Mouse (Mus musculus): ENCODE results near the gene Mfap4. TPM values are rescaled to one million over a fixed set of nuclear protein-coding genes. Genes with fewer than 3 reads are reported as not detected.

The Mfap4 gene
- polyA plus RNA-seq, 1 experiment from 2014 or later, result 367 TPM

DNA sequence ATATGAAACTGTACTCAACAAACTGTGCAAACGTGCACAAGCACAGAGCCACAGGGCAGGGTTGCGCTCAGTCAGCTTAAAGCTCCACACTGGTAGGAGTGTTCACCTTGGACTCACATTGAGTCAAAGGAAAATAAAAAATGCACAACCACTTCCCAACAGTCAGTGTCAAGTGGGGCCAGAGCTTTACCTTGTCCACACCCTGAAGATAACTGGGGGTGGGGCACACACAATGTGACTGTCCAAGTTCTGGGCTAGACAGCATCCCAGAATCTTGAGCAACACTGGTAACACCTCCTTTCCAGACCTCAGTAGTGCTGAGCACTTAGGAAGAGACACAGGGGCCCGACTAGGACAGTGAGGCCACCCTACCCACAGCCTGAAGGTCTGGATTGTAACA, 33.6 kb downstream of the Mfap4 start:
- no peaks in the 10 kb centered on the region for H3K9me3 ChIP-seq (ENCODE audit: control insufficient read depth, low read depth, low read length)
- H3K9ac ChIP-seq (replicated peaks; ENCODE audit: low read depth, low read length), result no peak overlapping the region
- no peak overlapping the region for H3K4me2 ChIP-seq (replicated peaks; ENCODE audit: low read depth, low read length)
- no peak for ATAC-seq (ENCODE audit: insufficient number of reproducible peaks, insufficient read depth, low FRiP score, low read depth)
- 88% methylated on average over 3 of the region's 3 CpGs for WGBS
- H3K27ac ChIP-seq (ENCODE audit: low read length), result no peak overlapping the region
- no peak overlapping the region for H3K4me3 ChIP-seq (ENCODE audit: low read depth, low read length)
- H3K36me3 ChIP-seq (ENCODE audit: control insufficient read depth, insufficient read depth, low read length), result peaks cover 30% of the 10 kb centered on the region
- no peaks in the 10 kb centered on the region for H3K27me3 ChIP-seq (ENCODE audit: control insufficient read depth, insufficient read depth, low read length)
- H3K4me1 ChIP-seq (ENCODE audit: control insufficient read depth, insufficient read depth, low read length), result no peaks in the 10 kb centered on the region

DNA sequence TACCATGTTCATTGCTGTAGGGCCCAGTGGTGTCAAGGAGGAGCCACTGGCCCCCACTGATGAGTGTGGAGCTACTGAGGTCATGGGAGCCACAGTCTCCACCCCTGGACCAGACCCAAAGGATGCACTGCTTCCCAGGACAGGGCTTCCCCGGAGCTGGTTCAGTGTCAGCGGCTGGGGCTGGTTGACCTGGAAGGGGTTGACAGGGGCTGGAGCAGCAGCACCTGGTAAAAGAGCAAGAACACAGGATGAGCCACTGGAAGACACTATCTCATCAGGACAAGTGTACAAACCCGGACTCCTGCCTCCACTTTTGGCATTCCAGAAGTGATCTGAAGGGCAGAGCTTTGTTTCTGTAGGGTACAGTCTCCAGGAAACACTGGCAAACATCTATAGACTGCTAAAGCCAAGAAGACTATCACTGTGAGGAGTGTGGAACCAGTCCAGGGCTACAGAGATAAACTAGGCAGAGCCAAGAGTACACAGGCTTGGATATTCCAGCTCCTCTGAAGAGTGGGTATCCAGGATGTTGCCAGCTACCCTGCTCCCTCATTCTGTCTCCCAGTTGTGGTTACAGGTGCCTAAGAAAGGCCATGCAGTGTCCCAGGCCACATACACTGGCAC, 34.4 kb downstream of the Mfap4 start:
- no peak for ATAC-seq (ENCODE audit: insufficient number of reproducible peaks, insufficient read depth, low FRiP score, low read depth)
- Histone ChIP-seq H3K27me3 (ENCODE audit: control insufficient read depth, insufficient read depth, low read length) (no peaks in the 10 kb centered on the region), H3K4me2 (replicated peaks; ENCODE audit: low read depth, low read length) (no peak overlapping the region), H3K4me1 (ENCODE audit: control insufficient read depth, insufficient read depth, low read length) (no peaks in the 10 kb centered on the region), H3K9ac (replicated peaks; ENCODE audit: low read depth, low read length) (no peak overlapping the region), H3K4me3 (ENCODE audit: low read depth, low read length) (no peak overlapping the region), H3K36me3 (ENCODE audit: control insufficient read depth, insufficient read depth, low read length) (peaks cover 30% of the 10 kb centered on the region), H3K27ac (ENCODE audit: low read length) (no peak overlapping the region), H3K9me3 (ENCODE audit: control insufficient read depth, low read depth, low read length) (no peaks in the 10 kb centered on the region)
- 99% methylated on average over 3 of the region's 3 CpGs for WGBS

DNA sequence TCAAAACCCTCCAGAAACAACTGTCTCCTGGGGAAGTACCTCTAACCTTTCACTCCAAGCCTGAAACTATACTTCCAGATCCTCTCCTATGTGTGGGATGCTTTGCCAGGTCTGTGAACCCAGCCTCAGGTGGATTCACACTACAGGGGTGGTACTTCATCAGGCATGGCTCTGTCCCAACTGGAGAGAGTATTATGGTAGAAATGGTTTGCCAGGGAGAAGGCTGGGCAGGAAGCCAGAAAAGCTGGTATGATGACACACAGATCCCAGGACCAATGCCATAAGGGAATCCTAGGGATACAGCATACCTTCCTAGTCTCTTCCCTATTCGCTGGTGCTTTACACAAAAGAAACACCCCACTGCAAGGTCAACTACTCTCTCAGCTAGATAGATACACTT, 41.6 kb downstream of the Mfap4 start:
- H3K4me3 ChIP-seq (ENCODE audit: low read depth, low read length), result no peak overlapping the region
- no peak overlapping the region for H3K27ac ChIP-seq (ENCODE audit: low read length)
- no peaks in the 10 kb centered on the region for H3K4me1 ChIP-seq (ENCODE audit: control insufficient read depth, insufficient read depth, low read length)
- 90% methylated on average over 1 of the region's 1 CpGs for WGBS
- H3K36me3 ChIP-seq (ENCODE audit: control insufficient read depth, insufficient read depth, low read length), result peaks cover 9% of the 10 kb centered on the region
- H3K4me2 ChIP-seq (replicated peaks; ENCODE audit: low read depth, low read length), result no peak overlapping the region
- no peaks in the 10 kb centered on the region for H3K9me3 ChIP-seq (ENCODE audit: control insufficient read depth, low read depth, low read length)
- ATAC-seq (ENCODE audit: insufficient number of reproducible peaks, insufficient read depth, low FRiP score, low read depth), result no peak
- no peak overlapping the region for H3K9ac ChIP-seq (replicated peaks; ENCODE audit: low read depth, low read length)
- H3K27me3 ChIP-seq (ENCODE audit: control insufficient read depth, insufficient read depth, low read length), result no peaks in the 10 kb centered on the region

DNA sequence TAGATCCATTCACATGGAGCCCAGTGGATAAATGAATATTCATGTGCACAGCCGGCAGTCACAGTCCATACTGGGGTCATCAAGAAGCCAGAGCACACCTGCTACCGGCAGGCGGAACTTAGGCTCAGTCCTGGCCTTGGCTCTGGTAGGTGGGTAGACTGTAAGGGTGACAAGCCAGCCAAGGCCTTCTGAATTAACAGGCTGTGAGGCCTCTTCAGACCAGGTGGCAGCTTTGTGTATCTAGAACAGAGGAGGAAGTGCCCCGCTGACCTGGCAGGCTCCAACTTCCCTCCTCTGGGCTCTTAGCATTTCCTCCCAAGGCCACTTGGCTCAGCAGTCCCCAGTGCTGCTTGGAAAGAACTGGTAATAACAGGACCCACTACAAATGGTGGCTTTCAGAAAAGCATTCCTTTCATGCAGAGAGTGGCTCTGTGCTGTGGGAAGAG, 44.1 kb downstream of the Mfap4 start:
- H3K9me3 ChIP-seq (ENCODE audit: control insufficient read depth, low read depth, low read length), result no peaks in the 10 kb centered on the region
- H3K9ac ChIP-seq (replicated peaks; ENCODE audit: low read depth, low read length), result no peak overlapping the region
- H3K4me2 ChIP-seq (replicated peaks; ENCODE audit: low read depth, low read length), result no peak overlapping the region
- no peak overlapping the region for H3K4me3 ChIP-seq (ENCODE audit: low read depth, low read length)
- WGBS, result 38% methylated on average over 4 of the region's 4 CpGs
- H3K4me1 ChIP-seq (ENCODE audit: control insufficient read depth, insufficient read depth, low read length), result no peaks in the 10 kb centered on the region
- no peaks in the 10 kb centered on the region for H3K27me3 ChIP-seq (ENCODE audit: control insufficient read depth, insufficient read depth, low read length)
- ATAC-seq (ENCODE audit: insufficient number of reproducible peaks, insufficient read depth, low FRiP score, low read depth), result no peak
- H3K36me3 ChIP-seq (ENCODE audit: control insufficient read depth, insufficient read depth, low read length), result 0 out of 2 replicates have a peak, but pooled peaks cover 5% of the 10 kb centered on the region
- no peak overlapping the region for H3K27ac ChIP-seq (ENCODE audit: low read length)

DNA sequence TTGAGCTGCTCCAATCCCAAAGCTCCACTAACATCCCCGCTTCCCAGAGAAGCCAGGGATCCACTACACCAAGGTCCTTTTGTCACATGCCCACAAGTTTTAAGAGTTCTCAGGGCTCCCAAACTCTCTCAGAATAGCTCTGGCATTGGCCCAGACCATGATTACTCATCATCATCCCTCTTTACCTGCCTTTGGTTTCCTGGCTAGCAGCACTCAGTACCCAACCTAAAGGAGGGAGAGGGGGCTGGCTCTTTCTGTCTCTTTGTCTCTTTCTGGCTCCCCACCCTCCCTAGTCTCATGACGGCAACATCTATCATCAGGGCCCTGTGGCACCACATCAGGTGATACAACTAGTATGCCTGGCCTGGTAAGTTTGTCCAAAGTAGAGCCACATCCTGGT, 47.6 kb downstream of the Mfap4 start:
- Histone ChIP-seq H3K4me1 (ENCODE audit: control insufficient read depth, insufficient read depth, low read length) (no peaks in the 10 kb centered on the region), H3K27ac (ENCODE audit: low read length) (no peak overlapping the region), H3K9me3 (ENCODE audit: control insufficient read depth, low read depth, low read length) (no peaks in the 10 kb centered on the region), H3K4me3 (ENCODE audit: low read depth, low read length) (no peak overlapping the region), H3K4me2 (replicated peaks; ENCODE audit: low read depth, low read length) (no peak overlapping the region), H3K36me3 (ENCODE audit: control insufficient read depth, insufficient read depth, low read length) (0 out of 2 replicates have a peak, but pooled peaks cover 5% of the 10 kb centered on the region), H3K27me3 (ENCODE audit: control insufficient read depth, insufficient read depth, low read length) (no peaks in the 10 kb centered on the region), H3K9ac (replicated peaks; ENCODE audit: low read depth, low read length) (no peak overlapping the region)
- no peak for ATAC-seq (ENCODE audit: insufficient number of reproducible peaks, insufficient read depth, low FRiP score, low read depth)
- WGBS, result 86% methylated on average over 2 of the region's 2 CpGs

DNA sequence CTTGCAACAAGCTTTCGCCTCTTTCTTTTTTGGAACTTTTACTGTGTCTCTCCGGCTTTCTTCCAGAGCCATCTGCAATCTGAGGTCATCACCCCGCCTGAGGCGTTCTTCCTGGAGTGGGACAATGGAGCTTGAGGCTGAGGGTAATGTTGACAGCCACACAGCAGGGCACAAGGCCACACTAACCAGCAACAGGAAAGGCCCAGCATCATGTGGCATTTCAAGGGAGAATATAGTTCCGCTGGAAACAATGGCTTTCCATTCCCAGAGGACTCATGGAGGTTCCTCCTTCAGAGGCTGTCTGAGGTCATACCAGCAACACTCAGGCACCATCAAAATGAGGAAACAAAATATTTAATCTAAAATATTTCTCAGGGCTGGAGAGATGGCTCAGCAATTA, 48.3 kb downstream of the Mfap4 start:
- WGBS, result 80% methylated on average over 5 of the region's 5 CpGs
- H3K9me3 ChIP-seq (ENCODE audit: control insufficient read depth, low read depth, low read length), result no peaks in the 10 kb centered on the region
- 0 out of 2 replicates have a peak, but pooled peaks cover 5% of the 10 kb centered on the region for H3K36me3 ChIP-seq (ENCODE audit: control insufficient read depth, insufficient read depth, low read length)
- H3K4me3 ChIP-seq (ENCODE audit: low read depth, low read length), result no peak overlapping the region
- H3K4me1 ChIP-seq (ENCODE audit: control insufficient read depth, insufficient read depth, low read length), result no peaks in the 10 kb centered on the region
- H3K27me3 ChIP-seq (ENCODE audit: control insufficient read depth, insufficient read depth, low read length), result no peaks in the 10 kb centered on the region
- no peak for ATAC-seq (ENCODE audit: insufficient number of reproducible peaks, insufficient read depth, low FRiP score, low read depth)
- no peak overlapping the region for H3K9ac ChIP-seq (replicated peaks; ENCODE audit: low read depth, low read length)
- no peak overlapping the region for H3K27ac ChIP-seq (ENCODE audit: low read length)
- no peak overlapping the region for H3K4me2 ChIP-seq (replicated peaks; ENCODE audit: low read depth, low read length)

DNA sequence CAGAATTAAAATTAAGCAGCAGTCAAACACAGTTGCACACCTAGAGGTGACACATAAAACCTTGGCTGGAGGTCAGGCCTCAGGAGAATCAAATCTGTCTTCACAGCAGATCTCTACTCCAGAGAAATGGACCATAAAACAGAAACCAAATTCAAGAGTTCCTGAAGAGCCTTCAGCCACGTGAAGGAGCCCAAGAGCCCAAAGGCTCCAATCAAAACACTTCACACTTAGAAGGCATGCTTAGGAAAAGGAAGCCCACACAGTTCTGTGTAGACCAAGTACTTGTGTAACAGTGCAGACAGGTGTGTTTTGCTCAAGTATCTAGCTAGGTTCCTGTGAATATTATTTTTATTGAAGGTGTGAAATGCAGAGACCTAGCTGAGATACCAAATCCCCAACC, 50.3 kb downstream of the Mfap4 start:
- H3K4me3 ChIP-seq (ENCODE audit: low read depth, low read length), result no peak overlapping the region
- no peaks in the 10 kb centered on the region for H3K27me3 ChIP-seq (ENCODE audit: control insufficient read depth, insufficient read depth, low read length)
- no peaks in the 10 kb centered on the region for H3K4me1 ChIP-seq (ENCODE audit: control insufficient read depth, insufficient read depth, low read length)
- ATAC-seq (ENCODE audit: insufficient number of reproducible peaks, insufficient read depth, low FRiP score, low read depth), result no peak
- no peak overlapping the region for H3K27ac ChIP-seq (ENCODE audit: low read length)
- WGBS, result 54% methylated on average over 1 of the region's 1 CpGs
- H3K9ac ChIP-seq (replicated peaks; ENCODE audit: low read depth, low read length), result no peak overlapping the region
- H3K4me2 ChIP-seq (replicated peaks; ENCODE audit: low read depth, low read length), result no peak overlapping the region
- no peaks in the 10 kb centered on the region for H3K9me3 ChIP-seq (ENCODE audit: control insufficient read depth, low read depth, low read length)
- peaks cover 12% of the 10 kb centered on the region; the same call in 1 of the 2 replicates for H3K36me3 ChIP-seq (ENCODE audit: control insufficient read depth, insufficient read depth, low read length)

DNA sequence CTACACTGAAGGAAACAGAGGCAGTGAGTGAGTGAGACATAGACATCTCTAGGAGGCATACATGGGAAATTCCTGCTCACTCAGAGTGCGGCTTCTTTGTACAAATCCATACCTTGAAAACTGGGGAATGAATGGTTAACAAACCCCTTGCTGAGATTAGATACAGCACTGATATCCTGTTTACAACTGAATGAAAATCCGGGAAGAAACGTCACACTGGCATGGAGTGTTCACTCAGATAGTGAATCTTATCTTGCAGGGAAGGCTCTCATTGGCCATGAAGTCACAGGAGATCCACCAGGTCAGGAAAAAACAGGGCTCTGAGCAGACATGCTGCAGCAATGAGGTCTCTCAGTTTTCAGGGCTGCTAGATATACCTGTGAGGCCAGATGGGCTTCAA, 51.7 kb downstream of the Mfap4 start:
- H3K36me3 ChIP-seq (ENCODE audit: control insufficient read depth, insufficient read depth, low read length), result peaks cover 8% of the 10 kb centered on the region; the same call in 1 of the 2 replicates
- no peaks in the 10 kb centered on the region for H3K27me3 ChIP-seq (ENCODE audit: control insufficient read depth, insufficient read depth, low read length)
- WGBS, result 44% methylated on average over 3 of the region's 3 CpGs
- no peak for ATAC-seq (ENCODE audit: insufficient number of reproducible peaks, insufficient read depth, low FRiP score, low read depth)
- H3K4me3 ChIP-seq (ENCODE audit: low read depth, low read length), result no peak overlapping the region
- H3K27ac ChIP-seq (ENCODE audit: low read length), result no peak overlapping the region
- H3K4me2 ChIP-seq (replicated peaks; ENCODE audit: low read depth, low read length), result no peak overlapping the region
- H3K4me1 ChIP-seq (ENCODE audit: control insufficient read depth, insufficient read depth, low read length), result no peaks in the 10 kb centered on the region
- H3K9me3 ChIP-seq (ENCODE audit: control insufficient read depth, low read depth, low read length), result no peaks in the 10 kb centered on the region
- no peak overlapping the region for H3K9ac ChIP-seq (replicated peaks; ENCODE audit: low read depth, low read length)

DNA sequence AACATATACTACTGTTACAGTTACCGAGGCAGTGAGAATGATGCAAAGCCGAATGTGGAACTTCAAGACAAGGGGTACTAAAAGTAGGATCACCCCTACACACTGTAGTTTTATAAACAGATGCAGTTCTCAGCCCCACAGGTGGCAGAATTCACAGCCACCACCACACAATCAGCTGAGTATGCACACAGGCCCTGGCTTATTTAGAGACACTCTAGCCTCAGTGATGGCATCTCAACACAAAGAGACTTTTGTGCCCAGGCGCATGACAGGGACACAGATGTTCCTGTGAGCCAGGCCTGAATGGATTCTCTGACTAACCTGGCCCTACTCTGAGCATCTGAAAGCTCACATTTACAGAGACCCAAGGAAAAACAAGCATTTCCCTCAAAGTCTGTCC, 52.1 kb downstream of the Mfap4 start:
- H3K27me3 ChIP-seq (ENCODE audit: control insufficient read depth, insufficient read depth, low read length), result no peaks in the 10 kb centered on the region

More for the DNA sequence above, 52.1 kb downstream of the Mfap4 start:
- Histone ChIP-seq H3K4me2 (replicated peaks; ENCODE audit: low read depth, low read length) (no peak overlapping the region), H3K4me1 (ENCODE audit: control insufficient read depth, insufficient read depth, low read length) (no peaks in the 10 kb centered on the region), H3K36me3 (ENCODE audit: control insufficient read depth, insufficient read depth, low read length) (peaks cover 8% of the 10 kb centered on the region; the same call in 1 of the 2 replicates), H3K9me3 (ENCODE audit: control insufficient read depth, low read depth, low read length) (no peaks in the 10 kb centered on the region), H3K9ac (replicated peaks; ENCODE audit: low read depth, low read length) (no peak overlapping the region), H3K27ac (ENCODE audit: low read length) (no peak overlapping the region), H3K4me3 (ENCODE audit: low read depth, low read length) (no peak overlapping the region)
- 76% methylated on average over 3 of the region's 3 CpGs for WGBS
- ATAC-seq (ENCODE audit: insufficient number of reproducible peaks, insufficient read depth, low FRiP score, low read depth), result no peak
